Mouse (Mus musculus): ENCODE measurements at regions not wholly inside any gene's neighbourhood (a gene's known extent, or its start where the extent isn't known, plus 50 kb on each side); places are given as distances from the start of the nearest gene placed in this dataset.

DNA sequence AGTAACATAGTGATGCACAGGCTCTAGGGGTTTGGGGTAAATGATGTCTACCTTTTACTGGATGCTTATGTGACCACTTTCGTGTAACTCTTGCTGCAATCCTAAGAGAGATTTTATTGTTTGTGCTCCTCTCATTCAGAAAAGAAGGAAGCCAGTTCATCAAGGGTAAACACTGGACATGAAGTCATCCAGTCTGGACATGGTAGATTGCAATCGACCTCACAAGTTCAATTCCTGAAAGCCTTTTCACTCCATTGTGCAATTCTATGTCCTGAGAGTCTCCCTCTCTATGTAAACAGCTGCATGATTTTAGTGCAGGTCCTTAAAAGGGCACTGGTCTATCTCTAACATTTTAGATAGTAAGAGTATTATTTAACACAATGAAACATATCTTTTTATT lies 73.5 kb upstream of the Gm16223 start:
- DNase-seq (ENCODE audit: low read depth, low spot score) = no peak

DNA sequence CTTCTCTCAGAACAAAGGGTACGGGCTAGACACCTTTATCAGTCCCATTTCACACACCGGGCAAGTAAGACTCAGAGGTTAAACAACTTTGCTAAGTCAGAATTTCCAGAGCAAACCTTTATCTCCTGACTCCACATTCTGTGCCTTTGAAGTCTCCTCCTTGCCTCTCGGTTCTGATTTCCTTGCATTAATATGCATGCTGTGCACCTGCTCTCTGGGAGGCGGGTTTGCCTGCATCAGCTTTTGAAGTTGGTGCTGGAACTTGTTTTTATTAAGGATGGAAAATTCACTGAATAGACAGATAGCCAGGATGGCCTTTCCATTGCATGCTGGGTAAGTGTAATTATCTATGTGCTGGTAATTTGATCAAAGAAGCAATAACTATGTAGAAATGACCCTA lies 84.2 kb upstream of the Gm16223 start:
- DNase-seq (ENCODE audit: low read depth, low spot score) = no peak

DNA sequence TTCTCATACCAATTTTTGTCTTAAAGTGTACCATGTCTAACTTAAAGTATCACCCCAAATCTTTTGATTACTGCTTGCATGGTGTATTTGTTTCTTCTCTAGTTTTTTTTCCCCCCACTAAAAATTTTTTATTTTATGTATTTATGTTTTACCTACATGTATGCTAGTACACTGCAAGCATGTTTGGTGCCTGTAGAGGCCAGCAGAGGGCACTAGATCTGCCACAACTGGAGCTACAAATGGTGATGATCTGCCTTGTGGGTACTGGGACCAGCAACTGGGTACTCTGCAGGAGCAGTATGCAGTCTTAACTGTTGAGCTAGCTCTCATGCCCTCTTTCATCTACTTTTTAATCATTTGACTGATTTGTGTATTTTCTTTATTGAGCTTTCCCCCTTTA lies 92.2 kb upstream of the Gm16223 start:
- DNase-seq (ENCODE audit: low read depth, low spot score) = peak; percentile 28

DNA sequence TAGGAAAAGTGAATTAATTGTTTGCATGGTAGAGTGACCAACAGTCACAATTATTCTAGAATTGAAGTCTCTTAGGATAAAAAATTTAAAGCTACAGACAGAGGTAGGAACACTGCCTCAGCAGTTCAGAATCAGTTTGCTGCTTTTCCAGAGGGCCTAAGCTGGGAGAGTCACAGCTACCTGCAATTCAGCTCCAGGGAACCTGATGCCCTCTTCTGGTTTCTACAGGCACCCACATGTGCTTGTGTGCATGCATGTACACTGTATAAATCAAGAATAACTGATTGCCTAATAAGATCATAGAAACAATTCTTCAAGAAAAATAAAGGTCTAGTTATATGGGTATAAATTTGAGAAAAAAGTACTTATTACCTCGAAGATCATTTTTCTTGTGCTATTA lies 96.6 kb upstream of the Gm16223 start:
- DNase-seq (ENCODE audit: low read depth, low spot score) = peak; percentile 12

DNA sequence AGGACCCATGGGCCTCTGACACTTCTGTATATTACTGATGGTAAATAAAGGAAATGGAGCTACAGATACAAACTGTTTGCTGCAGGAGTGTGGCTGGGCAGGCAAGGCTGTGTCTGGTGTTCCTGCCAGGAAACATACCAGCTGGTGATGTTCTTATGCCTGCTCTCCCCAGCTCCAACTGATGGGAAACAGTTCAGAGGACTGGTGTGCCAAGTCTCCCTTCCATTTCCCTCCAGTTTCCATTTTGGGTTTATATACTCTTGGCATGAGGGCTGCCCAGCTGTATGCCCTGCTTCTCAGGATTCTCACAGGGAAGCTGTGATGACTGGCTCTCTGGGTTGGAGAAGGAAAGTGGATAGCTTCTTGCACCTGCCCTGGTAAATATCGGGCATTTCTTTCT lies 100.8 kb upstream of the Gm16223 start:
- no peak for DNase-seq (ENCODE audit: low read depth, low spot score)

DNA sequence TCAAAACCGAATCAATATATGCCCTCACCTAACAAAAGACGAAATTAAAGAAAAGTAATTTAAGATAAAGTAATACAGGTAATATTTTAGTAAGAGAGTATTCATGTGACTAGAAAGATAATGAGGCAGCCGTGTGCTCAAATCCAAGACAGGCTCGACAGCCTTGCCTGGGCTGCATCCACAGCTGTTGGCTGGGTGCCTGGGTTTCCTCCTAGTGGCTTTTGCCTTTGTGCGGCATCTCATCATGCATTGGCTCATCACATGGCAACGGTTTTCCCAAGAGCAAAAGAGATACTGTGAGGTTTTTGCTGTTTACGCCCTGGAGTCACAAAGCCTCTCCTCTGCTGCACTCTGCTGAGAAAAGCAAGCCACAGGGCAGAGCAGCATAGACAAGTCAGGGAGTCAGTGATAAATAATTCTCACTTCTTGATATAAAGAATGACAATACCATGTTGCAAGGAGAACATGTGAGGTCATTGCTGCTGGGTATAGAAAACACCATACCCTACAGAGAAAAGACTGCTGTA lies 103.1 kb upstream of the Bod1l start:
- no peak for DNase-seq (ENCODE audit: low read depth, low spot score)

DNA sequence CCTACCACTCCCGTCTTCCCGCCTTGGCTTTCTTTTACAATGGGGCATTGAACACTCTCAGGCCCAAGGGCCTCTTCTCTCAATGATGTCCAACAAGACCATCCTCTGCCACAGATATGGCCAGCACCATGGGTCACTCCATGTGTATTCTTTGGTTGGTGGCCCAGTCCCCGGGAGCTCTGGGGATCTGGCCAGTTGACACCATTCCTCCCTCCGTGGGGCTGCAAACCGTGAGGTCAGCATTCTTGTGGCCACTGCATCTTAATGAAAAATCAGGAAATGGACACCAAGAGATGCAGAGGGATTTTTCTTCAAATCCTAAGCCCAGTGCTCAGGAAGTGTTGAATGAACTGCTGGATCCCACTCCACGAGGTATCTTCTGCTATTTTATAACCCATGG lies 99.3 kb upstream of the Bod1l start:
- no peak for DNase-seq (ENCODE audit: low read depth, low spot score)

DNA sequence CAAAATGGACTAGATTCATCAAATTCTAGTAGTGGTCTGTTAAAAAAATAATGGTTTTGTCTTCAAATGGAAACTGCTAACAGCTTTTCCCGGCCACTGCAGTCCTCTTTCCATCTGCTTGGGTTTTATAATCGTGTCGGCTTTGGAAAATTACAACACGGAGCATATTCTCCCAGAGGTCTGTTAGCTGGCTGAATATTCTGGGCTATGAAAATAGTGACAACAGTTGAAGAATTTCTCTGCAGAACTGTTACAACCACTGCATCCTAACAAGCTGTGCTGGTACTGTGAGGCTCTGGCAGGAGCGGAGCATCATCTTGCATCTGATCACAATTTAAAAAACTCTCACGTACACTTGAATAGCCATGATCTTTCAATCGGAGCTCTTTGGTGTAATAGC lies 98.0 kb upstream of the Bod1l start:
- no peak for DNase-seq (ENCODE audit: low read depth, low spot score)

DNA sequence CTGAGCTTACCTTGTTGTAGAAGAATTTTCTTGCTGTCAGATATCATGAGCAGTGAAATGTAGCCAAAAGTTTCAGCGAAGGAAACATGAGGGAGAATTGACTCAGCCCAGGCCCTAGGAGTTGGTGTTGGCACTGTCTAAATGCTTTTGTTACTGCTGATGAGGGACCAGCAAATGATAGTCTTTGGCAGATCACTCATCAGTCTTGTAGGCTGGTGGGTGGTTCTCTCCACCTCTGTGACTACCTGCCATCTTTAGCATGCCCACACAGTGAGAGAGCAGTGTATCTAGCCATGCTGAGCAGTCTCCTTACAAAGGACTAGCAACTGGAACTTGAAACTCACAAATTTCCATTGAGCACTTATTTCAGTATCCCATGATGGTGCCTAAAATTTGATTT lies 97.1 kb upstream of the Bod1l start:
- DNase-seq (ENCODE audit: low read depth, low spot score) = no peak

DNA sequence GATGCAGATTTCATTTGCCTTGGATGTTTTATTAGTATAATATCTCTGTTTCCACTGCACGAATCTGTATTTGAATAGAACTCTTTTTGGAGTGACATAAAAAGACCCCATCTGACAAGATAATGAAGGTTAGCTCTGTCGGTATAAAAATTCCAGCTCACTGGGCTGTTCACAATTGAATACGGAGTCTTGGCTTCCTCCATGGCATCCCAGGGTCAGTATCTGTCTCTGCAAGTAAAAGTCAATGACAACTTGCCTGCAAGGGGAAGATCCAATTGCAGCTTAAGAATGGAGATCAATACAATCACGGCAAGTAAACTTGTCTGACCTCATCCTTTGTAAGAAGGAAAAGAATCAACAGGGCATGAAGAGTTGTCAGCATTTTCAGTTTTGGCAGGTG lies 95.6 kb upstream of the Bod1l start:
- DNase-seq (ENCODE audit: low read depth, low spot score) = no peak

DNA sequence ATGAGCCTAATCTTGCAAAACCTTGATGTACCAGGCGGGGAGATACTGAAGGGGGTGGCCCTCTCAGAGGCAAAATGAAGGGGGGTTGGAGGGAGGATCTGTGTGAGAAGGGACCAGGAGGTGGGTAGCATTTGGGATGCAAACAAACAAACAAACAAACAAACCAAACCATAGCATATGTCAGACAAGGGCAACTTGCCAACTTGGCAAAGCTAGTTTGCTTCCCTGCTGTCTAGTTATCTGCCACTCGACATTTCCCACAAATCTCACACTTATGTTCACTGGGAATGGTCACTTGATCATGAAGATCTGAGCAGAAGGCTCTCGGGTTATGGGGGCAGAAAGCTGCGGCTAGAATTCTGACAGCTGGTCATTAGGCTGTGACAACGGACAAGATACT lies 65.9 kb upstream of the Bod1l start:
- no peak for DNase-seq (ENCODE audit: low read depth, low spot score)

DNA sequence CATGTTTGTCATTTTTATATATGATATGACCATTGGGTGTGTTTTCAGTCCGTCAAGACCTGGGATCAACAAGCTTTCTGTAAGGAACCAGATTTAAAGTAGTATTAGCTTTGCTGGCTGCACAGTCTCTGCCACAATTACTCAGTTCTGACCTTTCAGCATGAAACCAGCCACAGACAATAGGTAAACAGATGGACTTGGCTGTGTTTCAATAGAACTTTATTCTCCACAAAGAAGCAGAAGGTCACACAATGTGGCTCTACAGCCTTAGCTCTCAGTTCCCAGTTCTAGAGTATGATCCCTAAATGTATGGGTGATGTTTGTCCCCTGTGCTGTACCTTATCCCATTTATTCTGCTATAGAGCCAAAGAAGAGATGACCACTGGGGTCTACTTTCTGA lies 63.6 kb upstream of the Bod1l start:
- DNase-seq (ENCODE audit: low read depth, low spot score) = no peak

DNA sequence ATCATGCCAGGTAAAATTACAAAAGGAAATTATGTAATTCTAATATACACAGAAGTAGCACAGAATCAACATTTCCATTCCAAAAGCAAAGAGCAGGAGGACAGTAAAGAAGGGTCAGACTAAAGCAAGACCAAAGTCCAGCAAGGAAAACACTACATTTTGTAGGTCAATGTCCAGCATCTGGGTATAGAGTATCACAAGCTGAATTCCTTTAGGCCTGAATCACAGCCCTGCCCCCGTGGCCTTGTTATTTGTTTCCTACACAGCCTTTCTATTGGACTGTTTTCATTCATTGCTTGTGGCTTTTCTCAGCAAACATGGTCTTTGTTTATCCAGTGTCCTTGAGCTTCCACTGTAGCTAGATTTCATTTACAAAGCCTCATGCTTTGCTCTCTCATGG lies 60.4 kb upstream of the Bod1l start:
- no peak for DNase-seq (ENCODE audit: low read depth, low spot score)

DNA sequence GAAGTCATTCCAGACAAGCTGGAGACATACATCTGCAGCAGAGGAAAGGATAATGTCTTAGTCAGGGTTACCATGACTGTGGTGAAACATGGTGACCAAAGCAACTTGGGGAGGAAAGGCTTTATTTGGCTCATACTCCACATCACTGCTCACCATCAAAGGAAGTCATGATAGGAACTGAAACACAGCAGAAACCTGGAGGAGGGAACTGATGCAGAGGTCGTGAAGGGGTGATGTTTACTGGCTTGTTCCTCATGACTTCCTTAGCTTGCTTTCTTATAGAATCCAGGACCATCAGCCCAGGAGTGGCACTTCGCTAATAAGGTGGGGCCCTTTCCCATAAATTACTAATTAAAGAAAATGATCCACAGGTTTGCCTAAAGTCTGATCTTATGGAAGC lies 55.1 kb upstream of the Bod1l start:
- no peak for DNase-seq (ENCODE audit: low read depth, low spot score)

DNA sequence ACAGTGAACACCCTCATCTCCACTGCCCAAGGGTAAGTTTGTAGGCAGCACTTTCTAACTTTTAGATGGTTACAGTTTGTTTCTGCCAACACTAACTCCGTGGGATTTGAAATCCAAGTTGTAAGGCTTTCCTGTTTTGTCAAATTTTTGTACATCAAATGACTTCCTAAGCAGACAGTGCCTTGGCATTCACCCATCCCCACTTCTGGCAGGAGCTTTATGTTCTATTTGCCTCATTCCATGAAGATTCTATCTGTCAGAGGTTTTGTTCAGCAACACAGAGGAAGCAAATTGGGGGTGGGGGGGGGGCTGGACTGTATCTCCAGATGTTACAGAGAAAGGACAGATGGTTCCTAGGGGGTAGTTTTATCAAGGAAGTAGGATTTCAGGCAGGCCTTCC lies 54.6 kb upstream of the Bod1l start:
- DNase-seq (ENCODE audit: low read depth, low spot score) = no peak
